Mouse (Mus musculus): ENCODE measurements around the gene Acy3. TPM values are rescaled to one million over a fixed set of nuclear protein-coding genes. Genes with fewer than 3 reads are reported as not detected.
"Not testable (repeated sequence)": the region's sequence is repeated elsewhere in the genome, so short reads cannot be mapped to it uniquely, and the experiment has no call there.

The Acy3 gene
- polyA plus RNA-seq, 1 experiment from 2014 or later = 9.5 TPM

- Histone ChIP-seq H3K9me3 (replicated peaks) (no peaks in the 10 kb centered on the region), H3K4me1 (replicated peaks) (peaks cover 12% of the 10 kb centered on the region), H3K27ac (ENCODE audit: poor library complexity, severe bottlenecking) (no peak overlapping the region), H3K27me3 (replicated peaks) (no peaks in the 10 kb centered on the region), H3K9ac (no peak overlapping the region), H3K36me3 (no peaks in the 10 kb centered on the region), H3K4me3 (no peak overlapping the region), H3K4me2 (no peak overlapping the region)
- 38% methylated on average over 18 of the region's 18 CpGs for WGBS
- ATAC-seq (ENCODE audit: insufficient number of reproducible peaks, low FRiP score) = peak; percentile 60
Observed at GRCm38 (mm10) chr19:4018743-4019583, 32.6 kb downstream of the Acy3 start.

GRCm38 (mm10) chr19:4023185-4023584 lies 36.8 kb downstream of the Acy3 start:
- Histone ChIP-seq H3K4me3 (no peak overlapping the region), H3K27ac (ENCODE audit: poor library complexity, severe bottlenecking) (no peak overlapping the region), H3K9ac (no peak overlapping the region), H3K4me1 (replicated peaks) (no peaks in the 10 kb centered on the region), H3K9me3 (replicated peaks) (peaks cover 16% of the 10 kb centered on the region), H3K27me3 (replicated peaks) (no peaks in the 10 kb centered on the region), H3K36me3 (no peaks in the 10 kb centered on the region), H3K4me2 (no peak overlapping the region)
- ATAC-seq (ENCODE audit: insufficient number of reproducible peaks, low FRiP score) = no peak
- 57% methylated on average over 7 of the region's 7 CpGs for WGBS

- Histone ChIP-seq H3K4me3 (no peak overlapping the region), H3K36me3 (no peaks in the 10 kb centered on the region), H3K4me2 (no peak overlapping the region), H3K9me3 (replicated peaks) (peaks cover 16% of the 10 kb centered on the region), H3K9ac (no peak overlapping the region), H3K27ac (ENCODE audit: poor library complexity, severe bottlenecking) (no peak overlapping the region), H3K4me1 (replicated peaks) (no peaks in the 10 kb centered on the region), H3K27me3 (replicated peaks) (no peaks in the 10 kb centered on the region)
- no peak for ATAC-seq (ENCODE audit: insufficient number of reproducible peaks, low FRiP score)
Observed at GRCm38 (mm10) chr19:4027576-4027975, 41.2 kb downstream of the Acy3 start.

GRCm38 (mm10) chr19:4032668-4033067 lies 46.3 kb downstream of the Acy3 start:
- no peak for ATAC-seq (ENCODE audit: insufficient number of reproducible peaks, low FRiP score)
- no peak overlapping the region for H3K27ac ChIP-seq (ENCODE audit: poor library complexity, severe bottlenecking)
- peaks cover 13% of the 10 kb centered on the region for H3K36me3 ChIP-seq
- H3K4me3 ChIP-seq = no peak overlapping the region
- H3K9me3 ChIP-seq (replicated peaks) = no peaks in the 10 kb centered on the region; the same call in 1 of the 2 replicates
- H3K27me3 ChIP-seq (replicated peaks) = no peaks in the 10 kb centered on the region
- WGBS = 41% methylated on average over 7 of the region's 7 CpGs
- H3K9ac ChIP-seq = no peak overlapping the region
- H3K4me2 ChIP-seq = no peak overlapping the region
- peaks cover 10% of the 10 kb centered on the region for H3K4me1 ChIP-seq (replicated peaks)

GRCm38 (mm10) chr19:4033298-4033697 lies 46.9 kb downstream of the Acy3 start:
- H3K36me3 ChIP-seq = peaks cover 13% of the 10 kb centered on the region
- H3K4me2 ChIP-seq = no peak overlapping the region
- no peaks in the 10 kb centered on the region for H3K27me3 ChIP-seq (replicated peaks)
- no peak overlapping the region for H3K4me3 ChIP-seq
- ATAC-seq (ENCODE audit: insufficient number of reproducible peaks, low FRiP score) = no peak
- WGBS = 70% methylated on average over 3 of the region's 3 CpGs
- no peak overlapping the region for H3K9ac ChIP-seq
- no peak overlapping the region for H3K27ac ChIP-seq (ENCODE audit: poor library complexity, severe bottlenecking)
- H3K9me3 ChIP-seq (replicated peaks) = no peaks in the 10 kb centered on the region; the same call in 1 of the 2 replicates
- H3K4me1 ChIP-seq (replicated peaks) = peaks cover 13% of the 10 kb centered on the region

- ATAC-seq (ENCODE audit: insufficient number of reproducible peaks, low FRiP score) = no peak
- no peak overlapping the region for H3K27ac ChIP-seq (ENCODE audit: poor library complexity, severe bottlenecking)
- H3K27me3 ChIP-seq (replicated peaks) = no peaks in the 10 kb centered on the region
- WGBS = 64% methylated on average over 5 of the region's 5 CpGs
- H3K36me3 ChIP-seq = peaks cover 13% of the 10 kb centered on the region
- no peak overlapping the region for H3K4me2 ChIP-seq
- no peak overlapping the region for H3K9ac ChIP-seq
- no peak overlapping the region for H3K4me3 ChIP-seq
- H3K4me1 ChIP-seq (replicated peaks) = peaks cover 14% of the 10 kb centered on the region
- H3K9me3 ChIP-seq (replicated peaks) = no peaks in the 10 kb centered on the region
Observed at GRCm38 (mm10) chr19:4033742-4034141, 47.4 kb downstream of the Acy3 start.

GRCm38 (mm10) chr19:4036327-4037045 lies 50.1 kb downstream of the Acy3 start:
- Histone ChIP-seq H3K4me3 (no peak overlapping the region), H3K4me1 (replicated peaks) (peaks cover 14% of the 10 kb centered on the region), H3K27me3 (replicated peaks) (no peaks in the 10 kb centered on the region), H3K4me2 (peak overlapping the region; percentile 28), H3K9me3 (replicated peaks) (no peaks in the 10 kb centered on the region), H3K27ac (ENCODE audit: poor library complexity, severe bottlenecking) (no peak overlapping the region), H3K9ac (no peak overlapping the region), H3K36me3 (peaks cover 13% of the 10 kb centered on the region)
- ATAC-seq (ENCODE audit: insufficient number of reproducible peaks, low FRiP score) = no peak
- WGBS = 81% methylated on average over 12 of the region's 12 CpGs

GRCm38 (mm10) chr19:4037154-4037787 lies 50.9 kb downstream of the Acy3 start:
- peak overlapping the region; percentile 87 for H3K9ac ChIP-seq
- H3K9me3 ChIP-seq (replicated peaks); H3K27me3 ChIP-seq (replicated peaks): not testable (repeated sequence)
- H3K4me1 ChIP-seq (replicated peaks) = peaks cover 14% of the 10 kb centered on the region
- peak overlapping the region; percentile 76 for H3K27ac ChIP-seq (ENCODE audit: poor library complexity, severe bottlenecking)
- H3K4me3 ChIP-seq = peak overlapping the region; percentile 77
- peak overlapping the region; percentile 76 for H3K4me2 ChIP-seq
- H3K36me3 ChIP-seq = peaks cover 13% of the 10 kb centered on the region
- 34% methylated on average over 8 of the region's 8 CpGs for WGBS
- ATAC-seq (ENCODE audit: insufficient number of reproducible peaks, low FRiP score) = peak; percentile 16

GRCm38 (mm10) chr19:4037788-4038232 lies 51.4 kb downstream of the Acy3 start, which contains the start of gene Gstp1:
Gstp1 (minus strand) TSS chr19:4037985.
- Histone ChIP-seq H3K4me1 (replicated peaks) (peaks cover 14% of the 10 kb centered on the region), H3K4me3 (peak within 1 kb of the TSS; percentile 77), H3K27ac (ENCODE audit: poor library complexity, severe bottlenecking) (peak within 1 kb of the TSS; percentile 76), H3K4me2 (peak within 1 kb of the TSS; percentile 76), H3K9me3 (replicated peaks) (no peaks in the 10 kb centered on the region), H3K36me3 (peaks cover 13% of the 10 kb centered on the region), H3K9ac (peak within 1 kb of the TSS; percentile 87), H3K27me3 (replicated peaks) (no peaks in the 10 kb centered on the region)
- whole genome bisulfite sequencing = under 1% methylated on average over 26 of the region's 26 CpGs
- peak; percentile 90 for ATAC-seq (ENCODE audit: insufficient number of reproducible peaks, low FRiP score)

Measured in heart, embryonic 12.5 days (tissue).